Mouse (Mus musculus): ENCODE data around the gene Taf15.
"Not testable (repeated sequence)": the region's sequence is repeated elsewhere in the genome, so short reads cannot be mapped to it uniquely, and the experiment has no call there.

Taf15 gene

GRCm38 (mm10) chr11:83534609-83535423 lies 61.9 kb downstream of the Taf15 start:
- DNase-seq (ENCODE audit: inconsistent age in 2 of 2, low spot score in 1 of 2) = peak; percentile 82 to 96

GRCm38 (mm10) chr11:83536831-83537230 lies 63.9 kb downstream of the Taf15 start:
- DNase-seq (ENCODE audit: inconsistent age in 2 of 2, low spot score in 1 of 2) = no peak

GRCm38 (mm10) chr11:83538705-83539314 lies 65.9 kb downstream of the Taf15 start:
- no peak for DNase-seq (ENCODE audit: inconsistent age in 2 of 2, low spot score in 1 of 2)

GRCm38 (mm10) chr11:83540931-83541330 lies 68.0 kb downstream of the Taf15 start:
- DNase-seq (ENCODE audit: inconsistent age in 2 of 2, low spot score in 1 of 2) = peak in 1 of 2 experiments; percentile 4

DNA sequence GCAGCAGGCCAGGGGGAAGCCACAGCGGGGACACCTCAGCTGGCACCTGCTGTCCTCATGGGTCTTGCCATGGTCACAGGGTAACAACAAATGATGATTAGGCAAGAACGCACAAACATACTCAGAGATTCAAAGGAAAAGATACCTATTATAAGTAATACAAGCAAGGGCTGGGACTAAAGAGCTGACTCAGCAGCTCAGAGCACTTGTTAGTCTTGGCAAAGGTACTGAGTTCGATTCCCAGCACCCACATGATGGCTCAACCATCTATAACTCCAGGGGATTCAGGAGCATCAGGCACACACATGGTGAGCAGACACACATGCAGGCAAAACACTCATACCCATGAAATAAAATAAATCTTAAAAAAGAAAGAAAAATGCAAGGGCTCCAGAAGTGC lies 68.5 kb downstream of the Taf15 start:
- DNase-seq (ENCODE audit: inconsistent age in 2 of 2, low spot score in 1 of 2) = no peak

GRCm38 (mm10) chr11:83544214-83544613 lies 71.3 kb downstream of the Taf15 start:
- DNase-seq (ENCODE audit: inconsistent age in 2 of 2, low spot score in 1 of 2) = no peak

- DNase-seq (ENCODE audit: inconsistent age in 2 of 2, low spot score in 1 of 2) = no peak
These were observed 77.3 kb downstream of the Taf15 start for GRCm38 (mm10) chr11:83550186-83550632.

- not testable (repeated sequence) for DNase-seq (ENCODE audit: inconsistent age in 2 of 2, low spot score in 1 of 2)
These were observed 78.2 kb downstream of the Taf15 start for GRCm38 (mm10) chr11:83551037-83551436.

DNA sequence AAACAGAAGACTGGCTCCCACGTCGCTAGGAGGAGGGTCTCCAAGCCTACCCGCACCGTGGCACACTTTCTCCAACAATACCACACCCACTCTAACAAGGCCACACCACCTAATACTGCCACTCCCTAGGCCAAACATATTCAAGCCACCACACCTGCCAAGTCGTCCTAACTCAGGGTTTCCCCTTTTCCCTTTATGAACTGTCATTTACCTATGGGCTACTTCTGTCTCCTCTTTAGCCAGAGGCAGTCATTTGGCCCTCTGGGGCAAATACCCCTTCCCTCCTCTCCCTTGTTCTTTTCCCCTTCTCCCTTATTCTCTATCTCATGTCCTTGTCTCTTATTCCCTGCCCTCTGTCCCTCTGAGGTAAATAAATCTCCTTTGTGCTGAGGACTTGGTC lies 78.8 kb downstream of the Taf15 start:
- no peak for DNase-seq (ENCODE audit: inconsistent age in 2 of 2, low spot score in 1 of 2)

Data from adrenal gland, adult (tissue).